Mouse (Mus musculus) lung, postnatal 0 days (tissue): Measurements from ENCODE around the gene Pate4. TPM values are rescaled to one million over a fixed set of nuclear protein-coding genes. Genes with fewer than 3 reads are reported as not detected.

ENCODE experiments used
- ATAC-seq: fragments of 200-750 bp; cut with Nextera tagmentation; 2 replicates; pipeline ENCODE4 v1.8.0; 2017; ENCODE audit warnings: moderate library complexity
- DNase-seq: peaks from one replicate; pipeline ENCODE4 v3.0.0-alpha.2; 2016; ENCODE audit warnings: low spot score
- H3K27ac ChIP-seq: fragments of 300-500 bp; sonication (generic); 2 replicates; pipeline ENCODE4 v1.5.1; 2014; ENCODE audit warnings: antibody characterized with exemption, mild to moderate bottlenecking, low read length, mixed read lengths
- H3K27me3 ChIP-seq: fragments of 300-500 bp; sonication (generic); replicated peaks from 2 replicates; pipeline ENCODE4 v1.6.1; 2014; ENCODE audit warnings: low read length, mixed read lengths; ENCODE audit not compliant: insufficient read depth
- H3K36me3 ChIP-seq: fragments of 300-500 bp; sonication (generic); 2 replicates; pipeline ENCODE4 v1.6.1; 2014; ENCODE audit warnings: low read length, mixed read lengths; ENCODE audit not compliant: insufficient read depth
- H3K4me1 ChIP-seq: fragments of 300-500 bp; sonication (generic); 2 replicates; pipeline ENCODE4 v1.6.1; 2014; ENCODE audit warnings: antibody characterized with exemption, low read depth, low read length, mixed read lengths; ENCODE audit not compliant: insufficient read depth
- H3K4me2 ChIP-seq: fragments of 300-500 bp; sonication (generic); replicated peaks from 2 replicates; pipeline ENCODE4 v1.6.1; 2014; ENCODE audit warnings: low read depth, mild to moderate bottlenecking, low read length, moderate library complexity, mixed read lengths
- H3K4me3 ChIP-seq: fragments of 300-500 bp; sonication (generic); 2 replicates; pipeline ENCODE4 v1.5.1; 2014; ENCODE audit warnings: low read depth, low read length
- H3K9ac ChIP-seq: fragments of 300-500 bp; sonication (generic); replicated peaks from 2 replicates; pipeline ENCODE4 v1.6.1; 2014; ENCODE audit warnings: low read depth, mild to moderate bottlenecking
- H3K9me3 ChIP-seq: fragments of 300-500 bp; sonication (generic); 2 replicates; pipeline ENCODE4 v1.6.1; 2016; ENCODE audit warnings: low read length, mixed read lengths
- CTCF ChIP-seq: IDR thresholded peaks from 2 replicates; pipeline ENCODE4 v1.5.1; 2016; ENCODE audit warnings: antibody characterized with exemption, mild to moderate bottlenecking
- EP300 ChIP-seq: IDR thresholded peaks from 2 replicates; pipeline ENCODE4 v1.6.1; 2016; ENCODE audit warnings: antibody characterized with exemption, mild to moderate bottlenecking, control low read depth
- WGBS: fragments of 180-500 bp; shearing (Covaris S2); extraction: QIAGEN DNeasy Blood & Tissue Kit; methylation state at CpG from one replicate; pipeline ENCODE4 v1.1.7; 2014; 5-methylcytosine and 5-hydroxymethylcytosine counted together
- polyA plus RNA-seq: library from polyadenylated mRNA; unstranded; fragments of >200 nt; fragmentation: Nextera tagmentation; extraction: Ambion mirVana; gene quantifications from 2 replicates; pipeline ENCODE4 v1.2.1, GENCODE M21; 2015

Gene Pate4
- polyA plus RNA-seq, 1 experiment from 2014 or later, result not detected

DNA sequence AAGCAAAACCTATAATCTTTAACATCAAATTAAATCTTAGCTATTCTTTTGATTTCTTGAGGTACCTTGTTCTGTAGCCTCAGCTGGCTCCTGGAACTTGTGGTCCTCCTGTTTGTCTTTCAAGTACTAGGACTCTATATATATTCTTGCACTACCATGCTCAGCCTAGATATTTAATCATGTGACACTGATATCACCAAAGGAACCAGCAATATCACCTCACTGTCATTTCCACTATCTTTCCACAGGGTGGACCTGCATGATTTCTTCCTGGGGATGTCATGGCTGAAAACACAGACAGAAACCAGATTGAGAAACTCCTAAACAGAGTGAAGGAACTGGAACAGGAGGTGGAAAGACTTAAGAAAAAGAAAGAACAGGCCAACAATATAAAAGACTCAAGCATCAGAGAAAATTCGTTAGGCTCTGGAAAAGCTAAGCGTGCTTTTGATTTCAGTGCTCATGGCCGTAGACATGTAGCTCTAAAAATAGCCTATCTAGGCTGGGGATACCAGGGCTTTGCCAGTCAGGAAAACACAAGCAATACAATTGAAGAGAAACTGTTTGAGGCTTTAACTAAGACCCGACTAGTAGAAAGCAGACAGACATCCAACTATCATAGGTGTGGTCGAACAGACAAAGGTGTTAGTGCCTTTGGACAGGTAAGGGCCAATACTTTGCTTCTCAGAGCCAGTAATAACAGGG, 47.1 kb downstream of the Pate4 start:
- H3K9me3 ChIP-seq, result no peaks in the 10 kb centered on the region
- H3K4me3 ChIP-seq, result no peak overlapping the region
- H3K4me1 ChIP-seq, result peaks cover 7% of the 10 kb centered on the region; the same call in 1 of the 2 replicates
- no peaks in the 10 kb centered on the region for H3K27me3 ChIP-seq
- TF ChIP-seq CTCF, result no peak
- no peak for TF ChIP-seq EP300
- H3K4me2 ChIP-seq, result no peak overlapping the region
- ATAC-seq (no peak), DNase-seq (no peak)
- no peaks in the 10 kb centered on the region; the same call in 1 of the 2 replicates for H3K36me3 ChIP-seq
- no peak overlapping the region for H3K27ac ChIP-seq
- no peak overlapping the region for H3K9ac ChIP-seq
- WGBS, result 91% methylated on average over 5 of the region's 5 CpGs

DNA sequence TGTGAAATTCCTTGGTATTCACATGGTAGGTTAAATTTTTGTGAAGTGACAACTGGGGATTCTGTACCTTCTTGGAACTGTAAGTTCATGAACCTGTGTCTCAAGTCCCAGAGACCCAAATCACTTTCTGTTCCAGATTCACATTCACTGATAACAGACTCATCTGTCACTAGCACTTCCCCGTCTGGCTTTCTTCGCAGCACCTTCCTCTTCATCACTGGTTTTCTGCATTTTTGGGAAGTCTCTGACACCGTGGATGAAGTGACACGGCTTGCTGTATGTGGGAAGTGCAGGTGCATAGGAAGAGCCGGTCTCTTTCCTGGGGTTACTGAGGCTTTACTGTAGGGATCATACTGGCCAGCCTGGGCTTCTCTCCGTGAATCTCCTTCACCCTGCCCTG, 50.2 kb downstream of the Pate4 start:
- Histone ChIP-seq H3K4me1 (peaks cover 14% of the 10 kb centered on the region; the same call in 1 of the 2 replicates), H3K4me3 (no peak overlapping the region), H3K9ac (no peak overlapping the region), H3K36me3 (no peaks in the 10 kb centered on the region; the same call in 1 of the 2 replicates), H3K4me2 (no peak overlapping the region), H3K9me3 (no peaks in the 10 kb centered on the region), H3K27me3 (no peaks in the 10 kb centered on the region), H3K27ac (no peak overlapping the region)
- DNase-seq, result no peak
- no peak for ATAC-seq
- TF ChIP-seq EP300, result no peak
- no peak for TF ChIP-seq CTCF
- WGBS, result 76% methylated on average over 6 of the region's 6 CpGs

DNA sequence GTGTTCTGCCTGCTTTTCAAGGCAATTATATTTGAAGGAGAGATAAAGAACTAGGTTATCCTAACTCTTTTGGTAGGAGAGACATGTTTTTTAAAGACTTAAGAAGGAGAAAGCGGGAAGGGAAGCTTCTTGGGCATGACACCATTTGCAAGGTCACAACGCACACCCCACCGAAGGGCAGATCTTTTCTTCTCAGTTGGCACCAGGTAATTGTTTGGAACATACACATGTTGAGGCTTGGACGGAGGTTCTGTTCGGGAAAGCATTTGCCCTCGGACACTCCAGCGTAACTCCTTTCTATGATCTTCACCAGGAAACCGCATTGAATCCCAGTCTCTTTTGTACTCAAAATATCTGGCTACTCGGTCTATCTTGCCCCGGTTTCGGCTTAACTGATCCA, 50.7 kb downstream of the Pate4 start:
- DNase-seq, result no peak
- peaks cover 14% of the 10 kb centered on the region; the same call in 1 of the 2 replicates for H3K4me1 ChIP-seq
- no peak overlapping the region for H3K4me2 ChIP-seq
- ATAC-seq, result no peak
- H3K9me3 ChIP-seq, result no peaks in the 10 kb centered on the region
- TF ChIP-seq EP300 (no peak), CTCF (no peak)
- H3K27ac ChIP-seq, result no peak overlapping the region
- no peak overlapping the region for H3K9ac ChIP-seq
- WGBS, result 95% methylated on average over 11 of the region's 11 CpGs
- no peak overlapping the region for H3K4me3 ChIP-seq
- no peaks in the 10 kb centered on the region for H3K27me3 ChIP-seq
- no peaks in the 10 kb centered on the region for H3K36me3 ChIP-seq

GRCm38 (mm10) chr9:35559009-35559890, 52.5 kb downstream of the Pate4 start:
- Histone ChIP-seq H3K27me3 (no peaks in the 10 kb centered on the region), H3K4me1 (peaks cover 14% of the 10 kb centered on the region; the same call in 1 of the 2 replicates), H3K9me3 (no peaks in the 10 kb centered on the region), H3K4me3 (peak overlapping the region; percentile 70), H3K27ac (0 out of 2 replicates have a peak overlapping the region, but pooled peaks have one; percentile 32), H3K9ac (peak overlapping the region; percentile 44), H3K36me3 (no peaks in the 10 kb centered on the region), H3K4me2 (peak overlapping the region; percentile 99)
- ATAC-seq (peak; percentile 92), DNase-seq (peak; percentile 90)
- TF ChIP-seq EP300 (no peak), CTCF (no peak)
- WGBS, result under 1% methylated on average over 31 of the region's 31 CpGs

- DNase-seq (no peak), ATAC-seq (peak; percentile 44)
- Histone ChIP-seq H3K4me1 (peaks cover 14% of the 10 kb centered on the region; the same call in 1 of the 2 replicates), H3K27ac (0 out of 2 replicates have a peak within 1 kb of the TSS, but pooled peaks have one; percentile 32), H3K27me3 (no peaks in the 10 kb centered on the region), H3K4me2 (peak within 1 kb of the TSS; percentile 99), H3K9me3 (no peaks in the 10 kb centered on the region), H3K36me3 (no peaks in the 10 kb centered on the region), H3K4me3 (peak within 1 kb of the TSS; percentile 70), H3K9ac (peak within 1 kb of the TSS; percentile 44)
- no peak for TF ChIP-seq EP300
- no peak for TF ChIP-seq CTCF
- 2% methylated on average over 42 of the region's 59 CpGs for WGBS
Measured at GRCm38 (mm10) chr9:35558257-35559008, 53.3 kb downstream of the Pate4 start, which contains the start of the genes Ddx25 and Pus3. Gene Ddx25, minus strand, starts transcription at chr9:35558528. Gene Pus3, plus strand, starts transcription at chr9:35558595.

Other genes with a start within 250 kb of the Pate4 start
- gene Cdon, start 190.8 kb downstream of the Pate4 start, polyA plus RNA-seq, result 1.2 and 1.3 TPM in 2 replicates
- not detected in 2 replicates for gene Gm1113, start 93.7 kb downstream of the Pate4 start, polyA plus RNA-seq
- gene Ddx25, start 53.4 kb downstream of the Pate4 start, polyA plus RNA-seq, result 0.07 and 0.10 TPM in 2 replicates
- gene Pus3, start 53.3 kb downstream of the Pate4 start, polyA plus RNA-seq, result 7.3 and 8.5 TPM in 2 replicates
- 0.06 and 0.10 TPM in 2 replicates for gene Pate2, start 41.7 kb downstream of the Pate4 start, polyA plus RNA-seq
- gene Hyls1, start 41.5 kb downstream of the Pate4 start, polyA plus RNA-seq, result 4.7 and 5.0 TPM in 2 replicates
- not detected in 2 replicates for gene Pate3, start 36.3 kb upstream of the Pate4 start, polyA plus RNA-seq
- gene Pate1, start 75.4 kb upstream of the Pate4 start, polyA plus RNA-seq, result not detected in 2 replicates
- not detected in 2 replicates for gene Gm17677, start 129.1 kb upstream of the Pate4 start, polyA plus RNA-seq
- not detected in 2 replicates for gene Gm17727, start 166.2 kb upstream of the Pate4 start, polyA plus RNA-seq
- not detected in 2 replicates for gene Gm27235, start 178.2 kb upstream of the Pate4 start, polyA plus RNA-seq
- not detected in 2 replicates for gene D730048I06Rik, start 178.2 kb upstream of the Pate4 start, polyA plus RNA-seq
- gene 9230110F15Rik, start 232.2 kb upstream of the Pate4 start, polyA plus RNA-seq, result not detected in 2 replicates